Mouse (Mus musculus) telencephalon, adult 2 months (tissue): ENCODE data around the gene Phf20.
"Not testable (repeated sequence)": the region's sequence is repeated elsewhere in the genome, so short reads cannot be mapped to it uniquely, and the experiment has no call there.

Source experiments
- DNase-seq: peaks from one replicate; pipeline ENCODE4 v3.0.0-alpha.2; 2011; ENCODE audit warnings: low read depth, low spot score

Gene Phf20

GRCm38 (mm10) chr2:156197129-156197911, 1.1 kb downstream of the Phf20 start:
- DNase-seq = no peak

GRCm38 (mm10) chr2:156199944-156200343, 3.7 kb downstream of the Phf20 start:
- DNase-seq = no peak

DNA sequence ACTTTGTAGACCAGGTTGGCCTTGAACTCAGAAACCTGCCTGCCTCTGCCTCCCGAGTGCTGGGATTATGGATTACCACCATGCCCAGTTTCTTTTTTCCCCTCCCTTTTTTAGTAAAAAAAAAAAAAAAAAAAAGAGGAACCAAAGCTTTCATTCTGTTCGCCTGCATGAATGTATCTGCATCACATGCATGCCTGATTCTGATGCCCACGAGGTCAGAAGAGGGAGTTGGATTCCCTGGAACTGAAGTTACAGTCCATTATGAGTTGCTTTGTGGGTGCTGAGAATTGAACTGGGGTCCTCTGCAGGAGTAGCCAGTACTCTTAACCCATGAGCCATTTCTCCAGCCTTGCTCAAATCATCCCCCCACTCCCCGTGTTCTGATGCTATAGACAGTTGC, 5.2 kb downstream of the Phf20 start:
- no peak for DNase-seq

- DNase-seq = no peak
Observed at GRCm38 (mm10) chr2:156202848-156203437, 6.7 kb downstream of the Phf20 start.

GRCm38 (mm10) chr2:156203917-156204316, 7.7 kb downstream of the Phf20 start:
- DNase-seq = no peak

- no peak for DNase-seq
Observed at GRCm38 (mm10) chr2:156217786-156218185, 21.5 kb downstream of the Phf20 start.

- DNase-seq = no peak
Observed at GRCm38 (mm10) chr2:156222100-156222499, 25.8 kb downstream of the Phf20 start.

GRCm38 (mm10) chr2:156224043-156224442, 27.8 kb downstream of the Phf20 start:
- DNase-seq = no peak

DNA sequence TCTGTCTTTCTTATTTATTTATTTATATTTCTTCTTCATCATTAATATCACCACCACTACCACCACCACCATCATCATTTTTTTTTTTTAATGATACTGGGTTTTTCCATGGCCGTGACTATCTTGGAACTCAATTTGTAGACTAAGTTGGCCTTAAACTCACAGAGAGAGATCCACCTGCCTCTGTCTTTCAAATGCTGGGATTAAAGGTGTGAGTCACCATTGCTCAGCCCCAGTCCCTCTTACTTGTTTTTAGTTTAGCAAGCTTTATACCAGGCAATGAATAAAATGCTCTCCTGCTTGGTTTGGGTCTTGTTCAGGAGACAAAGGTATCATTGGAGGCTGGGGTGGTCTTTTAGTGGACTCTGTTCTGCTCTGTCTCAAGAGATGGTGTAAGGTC, 31.4 kb downstream of the Phf20 start:
- no peak for DNase-seq

DNA sequence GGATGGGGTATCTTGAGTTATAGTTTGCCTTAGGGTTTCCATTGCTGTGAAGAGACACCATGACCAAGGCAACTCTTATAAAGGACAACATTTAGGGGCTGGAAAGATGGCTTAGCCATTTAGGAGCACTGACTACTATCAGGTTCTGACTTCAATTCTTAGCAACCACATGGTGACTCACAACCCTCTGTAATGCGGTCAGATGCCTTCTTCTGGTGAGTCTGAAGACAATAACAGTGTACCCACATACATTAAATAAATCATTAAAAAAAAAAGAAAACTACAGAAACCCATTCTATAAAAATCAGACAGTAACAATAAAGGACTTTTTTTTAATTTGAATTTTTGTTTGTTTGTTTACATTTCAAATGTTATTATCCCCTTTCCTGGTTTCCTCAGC, 32.9 kb downstream of the Phf20 start:
- DNase-seq = no peak

GRCm38 (mm10) chr2:156231340-156231739, 35.1 kb downstream of the Phf20 start:
- no peak for DNase-seq

DNA sequence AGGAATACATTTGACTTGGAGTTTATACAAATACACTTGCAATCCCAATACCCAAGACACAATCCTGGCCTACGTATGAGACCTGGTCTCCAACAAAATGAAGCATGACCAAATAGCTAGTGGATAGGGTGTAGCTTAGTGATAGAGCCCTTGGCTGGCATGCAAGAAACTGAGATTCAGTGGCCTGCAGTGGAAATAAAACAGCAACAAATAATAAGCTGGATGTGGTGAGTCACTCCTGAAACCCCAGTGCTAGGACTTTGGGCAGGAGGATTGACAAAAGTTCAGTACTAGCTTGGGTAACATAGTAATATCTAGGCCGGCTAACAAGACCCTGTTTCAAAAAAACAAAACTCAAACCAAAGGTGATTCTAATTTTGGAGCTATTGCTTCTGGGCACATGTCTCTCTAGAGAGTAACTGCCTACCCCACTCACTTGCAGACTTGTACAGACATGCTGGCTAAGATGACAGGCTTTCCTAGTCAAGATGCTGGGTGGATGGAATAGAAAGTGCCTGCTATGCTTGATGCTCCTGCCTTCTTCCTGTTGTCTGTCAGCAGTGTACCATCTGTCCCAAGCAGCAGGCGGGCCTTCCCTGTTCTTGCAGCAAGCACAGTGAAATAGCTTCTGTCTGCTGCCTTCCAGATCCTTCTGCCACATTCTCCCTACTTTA, 37.1 kb downstream of the Phf20 start:
- DNase-seq = peak; percentile 89

GRCm38 (mm10) chr2:156234016-156234415, 37.8 kb downstream of the Phf20 start:
- not testable (repeated sequence) for DNase-seq

DNA sequence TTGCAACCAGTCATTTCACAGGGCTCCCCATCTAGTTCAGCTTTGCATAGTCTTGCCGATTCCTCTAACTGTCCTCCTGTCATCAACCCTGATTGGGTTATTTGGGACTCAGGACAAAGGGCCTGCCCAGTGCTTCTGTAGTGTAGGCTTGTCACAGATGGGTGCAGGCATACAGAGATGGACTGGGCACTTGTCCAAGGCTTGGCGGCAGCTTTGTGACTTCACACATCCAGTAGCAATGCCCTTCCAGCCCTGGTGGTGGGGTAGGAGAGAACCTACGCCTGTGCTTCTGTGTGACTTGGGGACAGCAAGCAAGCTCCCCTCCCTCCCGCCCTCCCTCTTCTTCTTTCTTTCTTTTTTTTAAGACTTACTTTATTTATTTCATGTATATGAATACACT, 39.6 kb downstream of the Phf20 start:
- DNase-seq = peak; percentile 36

GRCm38 (mm10) chr2:156241662-156242061, 45.4 kb downstream of the Phf20 start:
- DNase-seq = peak; percentile 76

- no peak for DNase-seq
Observed at GRCm38 (mm10) chr2:156243011-156243410, 46.7 kb downstream of the Phf20 start.

GRCm38 (mm10) chr2:156247599-156247998, 51.3 kb downstream of the Phf20 start:
- DNase-seq = no peak

DNA sequence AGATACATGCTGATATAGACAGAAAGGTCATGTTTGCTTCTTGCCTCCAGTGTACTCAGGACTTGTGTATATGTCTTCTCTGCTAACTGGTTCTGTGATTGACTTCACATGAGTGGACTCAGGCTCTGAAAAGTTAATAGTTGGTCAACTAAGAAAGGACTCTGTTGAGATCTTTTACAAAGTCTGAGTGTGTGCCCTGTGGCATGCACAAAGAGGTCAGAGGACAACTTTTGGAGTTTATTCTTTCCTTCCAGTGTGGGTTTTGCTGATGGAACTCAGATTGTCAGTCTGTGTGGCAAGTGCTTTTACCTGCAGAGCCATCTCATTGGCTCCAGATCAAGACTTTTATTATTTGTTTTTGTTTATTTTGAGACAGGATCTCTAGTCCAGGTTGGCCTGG, 54.5 kb downstream of the Phf20 start:
- DNase-seq = no peak

- DNase-seq = peak; percentile 41
Observed at GRCm38 (mm10) chr2:156251291-156251690, 55.0 kb downstream of the Phf20 start.

DNA sequence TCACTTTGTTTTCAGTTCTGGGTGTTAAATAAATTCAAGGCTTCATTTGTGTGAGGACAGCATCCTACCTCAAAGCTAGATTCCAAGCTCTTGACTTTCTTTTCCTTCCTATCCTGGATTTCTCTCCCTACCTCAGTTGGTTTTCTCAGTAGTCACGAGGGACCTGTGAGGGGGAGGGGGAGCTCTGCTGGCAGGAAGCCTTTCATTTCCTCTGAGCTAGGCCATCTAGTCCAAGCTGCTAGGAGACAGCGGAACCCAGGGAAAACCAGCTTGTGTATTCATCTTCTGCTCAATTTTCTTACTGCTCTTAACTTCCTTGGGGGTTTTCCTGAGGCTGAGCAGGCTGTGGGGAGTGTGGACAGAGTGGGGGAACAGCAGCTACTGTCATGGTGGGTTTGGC, 60.8 kb downstream of the Phf20 start:
- no peak for DNase-seq

DNA sequence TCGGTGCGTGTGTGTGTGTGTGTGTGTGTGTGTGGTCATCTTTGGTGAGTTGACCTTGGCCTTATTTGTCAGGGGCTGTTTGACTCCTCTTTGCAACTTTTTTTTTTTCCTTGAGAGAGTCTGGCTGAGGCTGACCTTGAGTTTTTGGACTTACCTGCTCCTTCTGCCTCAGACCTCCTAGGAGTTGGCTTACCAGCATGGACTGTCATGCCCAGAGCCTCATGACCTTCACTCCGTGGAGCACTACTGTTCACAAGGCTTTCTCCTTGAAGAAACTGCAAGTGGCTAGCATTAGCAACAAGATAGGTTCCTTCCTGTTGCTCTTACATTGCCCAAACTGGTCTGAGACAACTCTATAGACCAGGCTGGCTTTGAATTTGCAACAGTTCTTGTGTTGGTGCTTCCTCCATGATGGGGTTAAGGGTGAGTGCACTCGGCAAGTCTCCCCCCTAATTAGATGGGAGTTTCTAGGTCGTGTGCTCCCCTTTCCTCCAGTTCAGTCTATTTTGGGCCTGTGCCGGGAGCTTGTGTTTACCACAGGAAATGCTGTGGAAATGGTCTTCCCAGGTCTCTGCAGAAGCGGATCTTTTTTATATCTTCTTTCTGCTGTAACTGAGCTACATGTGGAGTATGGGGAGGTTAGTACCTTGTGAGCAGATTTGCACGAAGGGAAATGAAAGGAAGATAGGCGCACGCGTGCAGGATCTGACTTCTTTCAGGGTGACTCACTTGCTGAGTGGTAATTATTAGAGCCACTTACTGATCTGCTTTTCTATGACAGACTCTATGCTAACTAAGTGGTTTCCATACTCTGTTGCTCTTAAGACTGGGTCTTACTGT, 61.9 kb downstream of the Phf20 start:
- DNase-seq = peak; percentile 40

DNA sequence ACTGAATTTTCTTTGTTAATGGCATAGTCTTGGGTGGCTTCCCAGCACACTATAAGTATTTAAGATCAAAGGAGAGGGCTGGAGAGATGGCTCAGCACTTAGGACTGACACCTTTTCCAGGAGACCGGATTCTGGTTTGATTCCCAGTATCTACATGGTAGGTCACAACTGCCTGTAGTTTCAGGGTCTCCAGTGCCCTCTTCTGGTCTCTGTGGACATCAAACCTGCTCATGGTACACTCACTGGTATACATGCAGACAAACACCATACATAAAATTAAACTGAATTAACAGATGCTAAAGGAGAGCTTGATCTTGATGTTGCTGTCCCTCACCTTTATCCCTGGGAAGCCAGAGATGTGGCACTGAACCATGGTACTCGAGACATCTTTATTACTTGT, 64.7 kb downstream of the Phf20 start:
- DNase-seq = no peak
